Mouse (Mus musculus) ES-Bruce4 (cell line): ENCODE results near the gene Stil. TPM values are rescaled to one million over a fixed set of nuclear protein-coding genes. Genes with fewer than 3 reads are reported as not detected.

Experiments used
- H3K27ac ChIP-seq: 2 replicates; pipeline ENCODE4 v1.5.1; 2012; ENCODE audit warnings: low read length, inconsistent platforms; ENCODE audit not compliant: insufficient read depth
- H3K27me3 ChIP-seq: 2 replicates; pipeline ENCODE4 v1.6.1; 2012; ENCODE audit warnings: mild to moderate bottlenecking, low read length, inconsistent platforms; ENCODE audit not compliant: control insufficient read depth, poor library complexity, insufficient read depth, severe bottlenecking
- H3K36me3 ChIP-seq: 2 replicates; pipeline ENCODE4 v1.6.1; 2012; ENCODE audit warnings: inconsistent platforms, mild to moderate bottlenecking, low read length, moderate library complexity; ENCODE audit not compliant: control insufficient read depth, poor library complexity, insufficient read depth, severe bottlenecking
- H3K4me1 ChIP-seq: one replicate; pipeline ENCODE4 v1.8.1; 2011; ENCODE audit warnings: low read length; ENCODE audit not compliant: control insufficient read depth, insufficient read depth
- H3K4me3 ChIP-seq: 2 replicates; pipeline ENCODE4 v1.5.1; 2011; ENCODE audit warnings: low read depth, mild to moderate bottlenecking, low read length
- H3K9ac ChIP-seq: 2 replicates; pipeline ENCODE4 v1.6.1; 2012; ENCODE audit warnings: low read depth, mild to moderate bottlenecking, inconsistent platforms; ENCODE audit not compliant: poor library complexity, severe bottlenecking
- H3K9me3 ChIP-seq: replicated peaks from 2 replicates; pipeline ENCODE4 v1.6.1; 2012; ENCODE audit warnings: mild to moderate bottlenecking, low read length, inconsistent platforms; ENCODE audit not compliant: control insufficient read depth, poor library complexity, insufficient read depth, severe bottlenecking
- CTCF ChIP-seq: IDR thresholded peaks from one replicate; pipeline ENCODE4 v1.8.1; 2011; ENCODE audit warnings: low read depth, low read length
- EP300 ChIP-seq: IDR thresholded peaks from 2 replicates; pipeline ENCODE4 v1.6.1; 2011; ENCODE audit warnings: low read depth, low read length; ENCODE audit not compliant: insufficient read depth
- POLR2A ChIP-seq: IDR thresholded peaks from one replicate; pipeline ENCODE4 v1.8.1; 2011; ENCODE audit warnings: low read length; ENCODE audit not compliant: insufficient read depth
- polyA plus RNA-seq: library from polyadenylated mRNA; stranded (reverse); fragments of >200 nt; gene quantifications from 2 replicates; pipeline ENCODE4 v1.2.4, GENCODE M21; 2011; ENCODE audit warnings: low read depth; ENCODE audit not compliant: missing spikeins, insufficient read depth, insufficient read length

Stil gene
- polyA plus RNA-seq, 1 experiment: 25.3 TPM

DNA sequence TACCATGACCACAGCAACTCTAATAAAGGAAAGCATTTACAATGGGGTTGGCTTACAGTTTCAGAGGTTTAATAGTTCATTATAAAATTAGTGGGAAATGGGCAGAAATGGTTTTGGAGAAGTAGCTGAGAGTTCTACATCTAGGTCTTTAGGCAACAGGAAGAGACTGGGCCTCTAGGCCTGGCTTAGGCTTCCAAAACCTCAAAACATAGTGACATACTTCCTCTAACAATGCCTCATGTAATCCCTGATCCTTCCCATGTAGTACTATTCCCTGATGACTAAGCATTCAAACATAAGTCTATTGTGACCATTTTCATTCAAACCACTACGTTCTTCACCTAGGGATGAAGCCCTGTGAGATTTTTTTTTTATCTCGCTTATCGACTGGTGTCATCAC lies 5.7 kb upstream of the Stil start:
- H3K27me3 ChIP-seq: no peaks in the 10 kb centered on the region; the same call in 1 of the 2 replicates
- no peak overlapping the region for H3K4me3 ChIP-seq
- no peak overlapping the region for H3K9ac ChIP-seq
- H3K36me3 ChIP-seq: no peaks in the 10 kb centered on the region
- no peaks in the 10 kb centered on the region for H3K9me3 ChIP-seq
- no peak for TF ChIP-seq CTCF
- no peak for TF ChIP-seq POLR2A
- no peak for TF ChIP-seq EP300
- H3K4me1 ChIP-seq: no peaks in the 10 kb centered on the region
- no peak overlapping the region for H3K27ac ChIP-seq

- TF ChIP-seq EP300: no peak
- no peak for TF ChIP-seq POLR2A
- TF ChIP-seq CTCF: no peak
- H3K4me3 ChIP-seq: no peak overlapping the region
- H3K27me3 ChIP-seq: no peaks in the 10 kb centered on the region; the same call in 1 of the 2 replicates
- no peaks in the 10 kb centered on the region for H3K9me3 ChIP-seq
- no peaks in the 10 kb centered on the region for H3K4me1 ChIP-seq
- H3K9ac ChIP-seq: no peak overlapping the region
- no peaks in the 10 kb centered on the region for H3K36me3 ChIP-seq
- H3K27ac ChIP-seq: no peak overlapping the region
Observed at GRCm38 (mm10) chr4:114997051-114997450, 2.9 kb upstream of the Stil start.

DNA sequence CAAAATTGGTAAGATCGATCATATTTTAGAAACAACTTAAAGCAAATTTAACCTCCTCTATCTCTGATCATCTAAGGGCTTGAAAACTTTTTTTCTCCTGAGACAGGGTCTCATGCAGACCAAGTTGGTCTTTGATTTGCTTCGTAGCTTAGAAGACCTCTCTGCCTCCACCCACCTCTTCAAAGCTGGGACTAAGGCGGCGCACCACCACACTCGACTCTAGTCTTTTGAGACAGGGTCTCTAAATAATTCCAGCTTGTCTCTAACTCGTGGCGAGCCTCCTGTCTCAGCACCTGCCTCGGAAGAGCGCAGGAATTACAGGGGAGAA lies 550 bp upstream of the Stil start:
- H3K27me3 ChIP-seq: no peaks in the 10 kb centered on the region; the same call in 1 of the 2 replicates
- peak overlapping the region; percentile 92 for H3K9ac ChIP-seq
- H3K36me3 ChIP-seq: no peaks in the 10 kb centered on the region; the same call in 1 of the 2 replicates
- H3K27ac ChIP-seq: peak overlapping the region; percentile 97
- no peak for TF ChIP-seq CTCF
- no peak for TF ChIP-seq POLR2A
- TF ChIP-seq EP300: no peak
- H3K9me3 ChIP-seq: no peaks in the 10 kb centered on the region
- no peaks in the 10 kb centered on the region for H3K4me1 ChIP-seq
- H3K4me3 ChIP-seq: peak overlapping the region; percentile 99

GRCm38 (mm10) chr4:115000429-115000795 lies 453 bp downstream of the Stil start:
- TF ChIP-seq CTCF (no peak), EP300 (no peak), POLR2A (no peak)
- Histone ChIP-seq H3K4me3 (peak overlapping the region; percentile 81), H3K36me3 (peaks cover 6% of the 10 kb centered on the region), H3K4me1 (no peaks in the 10 kb centered on the region), H3K9me3 (no peaks in the 10 kb centered on the region), H3K27ac (peak overlapping the region; percentile 35; the same call in 1 of the 2 replicates), H3K9ac (peak overlapping the region; percentile 71), H3K27me3 (no peaks in the 10 kb centered on the region)

GRCm38 (mm10) chr4:115014276-115014675 lies 14.3 kb downstream of the Stil start:
- no peaks in the 10 kb centered on the region for H3K27me3 ChIP-seq
- H3K9ac ChIP-seq: no peak overlapping the region
- H3K9me3 ChIP-seq: no peaks in the 10 kb centered on the region
- no peaks in the 10 kb centered on the region for H3K4me1 ChIP-seq
- H3K4me3 ChIP-seq: no peak overlapping the region
- peaks cover 17% of the 10 kb centered on the region for H3K36me3 ChIP-seq
- TF ChIP-seq POLR2A: no peak
- TF ChIP-seq CTCF: no peak
- TF ChIP-seq EP300: no peak
- no peak overlapping the region for H3K27ac ChIP-seq

DNA sequence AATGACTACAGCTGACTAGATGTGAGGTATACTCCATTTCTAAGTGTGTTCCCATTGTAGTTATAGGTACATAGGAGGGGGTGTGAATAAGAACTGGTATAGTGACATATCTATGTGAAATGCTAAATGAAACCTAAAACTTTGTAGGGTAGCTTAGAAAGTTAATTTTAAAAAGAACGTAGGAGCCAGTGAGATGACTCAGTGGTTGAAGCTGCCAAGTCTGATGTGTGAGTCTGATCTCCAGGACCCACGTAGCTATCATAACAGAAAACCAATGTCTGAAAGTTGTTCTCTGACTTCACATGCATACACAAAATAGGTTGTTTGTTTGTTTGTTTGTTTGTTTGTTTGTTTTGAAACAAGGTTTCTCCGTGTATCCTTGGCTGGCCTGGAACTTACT lies 20.0 kb downstream of the Stil start:
- Histone ChIP-seq H3K9me3 (no peaks in the 10 kb centered on the region), H3K27me3 (no peaks in the 10 kb centered on the region), H3K4me1 (no peaks in the 10 kb centered on the region), H3K4me3 (no peak overlapping the region), H3K36me3 (peaks cover 23% of the 10 kb centered on the region), H3K9ac (no peak overlapping the region), H3K27ac (no peak overlapping the region)
- TF ChIP-seq CTCF: no peak
- TF ChIP-seq POLR2A: no peak
- no peak for TF ChIP-seq EP300
